Mouse (Mus musculus) ES-CJ7 (cell line): Measurements from ENCODE around the gene Otp.

Experiments
- DNase-seq: peaks from one replicate; pipeline ENCODE4 v3.0.0; 2011; ENCODE audit warnings: low read depth, low spot score

The Otp gene

DNA sequence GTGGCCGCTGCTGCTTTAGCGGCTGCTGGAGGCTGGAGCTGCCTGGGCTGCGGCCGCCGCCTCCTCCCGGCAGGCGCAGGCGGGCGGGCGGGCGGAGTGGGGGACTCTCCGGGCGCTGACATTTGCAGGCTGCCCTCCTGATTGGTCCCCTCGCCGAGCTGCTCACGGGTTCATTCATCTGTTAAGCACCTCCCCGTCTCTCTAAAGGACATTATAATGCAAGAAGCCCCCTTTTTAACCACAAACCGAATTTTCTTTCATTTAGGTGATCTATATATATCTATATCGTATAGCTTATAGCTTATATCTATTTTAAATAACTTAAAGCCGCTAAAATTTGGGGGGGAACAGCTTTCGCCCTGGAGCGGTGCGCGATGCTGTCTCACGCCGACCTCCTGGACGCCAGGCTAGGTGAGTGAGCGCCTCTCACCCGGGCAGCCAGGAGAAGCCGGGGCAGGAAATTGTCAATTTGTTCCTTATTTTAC, at the start of gene Otp:
Gene Otp (plus strand): TSS at position 207 of the 485 bp plus-strand sequence.
- DNase-seq, result peak; percentile 79

DNA sequence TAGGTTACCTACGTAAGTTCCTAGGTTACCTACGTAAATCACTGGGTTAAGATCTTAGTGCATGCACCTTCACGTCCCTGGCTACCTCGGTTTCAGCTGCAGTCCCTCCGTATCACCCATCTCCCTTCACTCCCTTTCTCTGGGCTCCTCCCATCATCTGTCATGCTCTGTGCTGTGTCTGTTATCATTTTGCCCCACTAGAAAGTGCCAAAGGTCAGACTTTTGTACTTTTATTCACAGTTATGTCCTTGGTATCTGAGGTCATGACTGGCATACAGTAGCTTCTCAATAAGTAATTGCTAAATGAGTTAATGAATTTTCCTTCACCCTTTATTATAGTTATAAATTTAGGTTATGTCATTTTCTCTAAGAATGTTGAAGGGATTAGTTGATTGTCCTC, 49.0 kb upstream of the Otp start:
- DNase-seq, result no peak

DNA sequence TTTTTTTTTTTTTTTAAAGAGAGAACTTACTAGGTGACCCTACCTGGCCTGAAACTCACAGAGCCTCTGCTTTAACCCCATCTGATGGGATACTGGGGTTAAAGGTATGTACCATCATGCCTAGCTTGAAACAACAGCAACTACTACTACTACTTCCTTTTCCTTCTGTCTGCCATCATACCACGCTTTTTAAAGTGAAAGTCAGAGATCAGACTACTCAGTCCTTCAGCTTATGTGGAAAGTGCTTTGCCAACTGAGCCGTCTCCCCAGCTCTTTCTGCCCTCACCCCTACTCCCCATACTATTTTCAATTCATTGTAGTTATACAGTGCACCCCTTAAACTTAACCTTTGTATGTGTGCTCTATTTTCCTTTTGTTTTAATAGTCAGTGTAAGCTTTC, 48.4 kb upstream of the Otp start:
- no peak for DNase-seq

DNA sequence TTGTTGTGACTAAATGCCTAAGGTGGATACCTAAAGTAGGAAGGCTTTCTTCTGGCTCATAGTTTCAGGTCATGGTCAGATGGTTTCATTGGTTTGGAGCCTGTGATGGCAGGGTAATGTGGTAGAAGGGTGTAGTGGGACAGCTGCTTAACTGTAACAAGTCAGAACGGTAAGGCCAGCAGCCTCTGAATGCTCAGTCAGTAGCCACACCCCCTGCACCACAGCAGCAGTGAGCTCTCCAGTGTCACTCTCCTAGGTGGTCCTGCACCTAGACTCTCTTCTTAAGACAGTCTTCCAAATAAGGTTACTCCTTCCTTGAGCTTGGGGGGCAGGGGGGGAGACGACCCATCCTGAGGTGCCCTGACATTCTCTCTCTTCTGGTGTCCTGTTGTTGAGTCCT, 47.6 kb upstream of the Otp start:
- DNase-seq, result no peak

DNA sequence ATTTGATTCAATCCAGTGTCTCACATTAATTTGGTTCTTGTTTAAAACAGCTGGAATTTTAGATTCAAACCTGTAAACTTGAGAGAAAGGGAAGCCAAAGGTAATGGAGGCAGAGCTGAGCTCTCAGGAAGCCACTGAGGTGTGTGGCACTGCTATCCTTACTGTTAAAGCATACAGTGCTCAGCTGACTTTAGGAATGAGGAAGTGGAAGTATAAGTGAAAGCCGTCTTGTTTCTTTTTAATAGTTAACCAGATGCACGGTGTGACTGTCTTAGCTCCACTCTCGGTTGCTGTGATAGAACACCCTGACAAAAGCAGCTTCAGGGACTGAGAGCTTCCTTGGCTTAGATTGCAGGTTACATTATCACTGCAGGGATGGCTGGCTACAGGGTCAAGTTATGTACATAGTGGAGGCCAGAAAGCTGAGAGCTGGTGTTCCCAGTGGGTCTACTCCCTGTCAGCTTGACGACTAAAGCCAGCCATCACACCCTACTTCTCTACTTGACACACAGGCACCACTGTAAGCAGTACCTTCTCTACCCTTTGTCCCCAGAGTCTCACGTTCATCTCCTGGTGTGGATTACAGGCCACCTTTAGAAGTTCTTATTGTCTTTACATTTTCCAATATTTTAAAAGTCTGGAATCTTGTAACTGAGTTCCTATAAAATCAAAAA, 37.2 kb upstream of the Otp start:
- DNase-seq, result no peak

DNA sequence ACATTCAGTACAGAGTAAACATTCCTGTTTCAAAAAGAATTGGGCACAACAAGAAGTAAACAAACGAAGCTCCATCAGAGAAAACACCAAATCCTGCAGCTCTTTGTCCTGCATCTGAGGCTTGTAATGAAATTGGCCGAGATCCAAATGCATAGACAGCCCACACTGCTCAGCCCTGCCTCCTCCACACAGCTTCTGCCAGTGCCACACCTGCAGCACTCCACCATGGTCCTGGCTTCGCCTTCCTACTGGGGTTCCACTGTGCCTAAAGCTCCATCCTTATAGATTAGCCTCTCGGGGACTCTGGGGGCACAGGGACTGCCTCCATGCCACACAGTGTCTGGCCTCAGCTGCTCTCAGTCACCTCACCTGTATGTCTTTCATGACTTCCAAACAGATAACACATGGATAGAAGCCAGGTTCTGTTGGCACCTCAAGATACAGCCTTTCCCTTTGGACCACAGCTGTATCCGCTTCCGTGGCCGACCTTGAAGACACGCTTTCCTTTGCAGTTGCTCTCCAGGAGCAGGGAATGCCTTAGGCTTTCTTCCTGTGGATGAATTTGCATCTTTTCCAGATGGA, 36.6 kb upstream of the Otp start:
- DNase-seq, result no peak

DNA sequence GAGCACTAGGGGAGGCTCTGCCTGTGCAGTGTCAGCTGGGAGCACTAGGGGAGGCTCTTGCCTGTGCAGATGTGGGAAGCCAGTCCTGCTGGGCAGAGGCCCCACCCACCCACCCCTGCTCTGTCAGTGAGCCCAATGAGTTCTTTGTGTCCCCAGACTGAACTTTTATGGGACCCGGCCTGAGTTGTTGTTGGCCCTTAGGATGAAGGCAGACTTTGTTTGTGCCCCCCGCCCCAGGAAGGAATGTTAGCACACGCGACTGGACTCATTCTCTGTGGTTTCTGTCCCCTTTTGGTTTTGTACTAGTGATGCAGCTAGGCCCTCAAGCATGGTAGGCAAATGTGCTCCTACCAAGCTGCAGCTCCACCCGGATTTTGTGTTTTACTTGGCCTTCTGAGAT, 32.2 kb upstream of the Otp start:
- DNase-seq, result peak; percentile 39

DNA sequence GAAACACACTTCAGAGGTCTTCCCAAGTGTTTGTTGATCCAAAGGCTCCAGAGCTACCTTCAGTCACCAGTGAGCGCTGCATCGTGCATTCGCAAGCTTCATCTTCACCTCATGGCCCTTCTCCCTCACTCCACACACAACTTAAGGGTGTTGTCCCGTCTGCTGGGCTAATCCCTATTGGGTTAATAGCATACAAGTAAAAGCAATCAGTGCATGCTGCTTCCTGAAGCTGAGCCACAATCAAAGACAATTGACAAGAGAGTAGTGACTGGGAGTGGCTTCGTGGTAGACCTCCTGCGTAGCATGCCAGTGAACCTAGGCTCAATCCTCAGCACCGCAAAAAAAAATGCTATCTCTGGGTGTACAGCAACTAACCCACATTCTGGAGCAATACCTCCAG, 27.5 kb upstream of the Otp start:
- DNase-seq, result peak; percentile 47

DNA sequence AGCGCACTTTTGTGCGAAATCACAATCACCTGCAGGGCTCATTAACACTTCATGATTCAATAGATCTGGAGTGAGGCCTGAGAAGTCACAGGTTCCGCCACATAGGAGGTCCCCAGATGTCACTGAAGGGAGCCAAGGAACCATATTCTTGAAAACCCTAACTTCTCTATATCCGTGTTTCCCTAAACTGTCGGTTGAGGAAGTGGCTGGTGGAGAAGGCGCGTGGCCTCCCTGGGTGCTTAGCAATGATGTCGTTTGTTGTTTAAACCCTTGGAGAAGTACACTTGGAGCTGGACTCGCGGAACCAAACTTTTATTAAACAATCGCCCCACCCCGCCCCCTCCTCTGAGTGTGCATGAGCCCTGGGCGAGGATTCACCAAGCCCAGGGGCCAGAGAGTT, 26.1 kb upstream of the Otp start:
- DNase-seq, result no peak

DNA sequence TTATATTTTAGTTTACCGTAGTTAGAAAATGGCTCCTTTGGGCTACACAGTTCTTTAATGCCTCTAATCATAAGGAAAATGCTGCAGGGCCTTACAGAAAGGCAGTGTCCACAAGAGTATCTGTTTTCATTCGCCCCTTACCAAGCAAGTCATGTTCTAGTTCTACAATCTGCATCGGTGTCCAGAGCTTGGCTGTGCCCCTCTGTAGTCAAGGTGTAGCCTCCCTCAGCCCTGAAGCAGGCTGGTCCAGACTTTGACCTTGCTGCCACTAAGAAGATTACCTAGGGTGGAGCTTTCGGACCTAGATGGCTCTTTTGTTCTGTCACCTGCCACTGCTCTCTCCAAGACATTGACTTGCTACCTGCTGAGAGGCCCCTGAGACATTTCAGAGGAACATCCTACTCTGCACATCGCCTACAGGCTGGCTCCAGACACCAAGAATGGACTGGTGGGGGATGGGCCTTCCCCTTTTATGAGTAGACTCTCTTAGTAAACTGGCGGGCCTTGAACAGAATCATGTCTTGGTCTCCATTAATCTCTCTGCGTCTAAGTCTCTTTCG, 17.3 kb upstream of the Otp start:
- DNase-seq, result peak; percentile 96

DNA sequence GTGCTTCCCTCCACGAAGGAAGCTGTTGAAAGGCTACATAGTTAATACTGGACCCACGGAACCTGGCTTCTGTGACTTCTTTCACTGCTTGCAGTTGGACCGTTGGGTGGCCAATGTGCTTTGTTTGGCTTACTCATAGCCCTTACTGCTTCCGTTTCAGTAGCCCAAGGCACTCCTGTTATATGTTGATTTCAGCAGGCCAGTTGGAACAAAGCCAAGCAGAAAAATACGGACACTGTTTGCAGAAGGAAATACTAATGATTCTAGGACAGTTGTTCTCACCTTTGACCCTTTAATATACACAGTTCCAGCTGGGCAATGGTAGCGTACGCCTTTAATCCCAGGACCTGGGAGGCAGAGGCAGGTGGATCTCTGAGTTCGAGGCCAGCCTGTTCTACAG, 16.1 kb upstream of the Otp start:
- DNase-seq, result no peak

DNA sequence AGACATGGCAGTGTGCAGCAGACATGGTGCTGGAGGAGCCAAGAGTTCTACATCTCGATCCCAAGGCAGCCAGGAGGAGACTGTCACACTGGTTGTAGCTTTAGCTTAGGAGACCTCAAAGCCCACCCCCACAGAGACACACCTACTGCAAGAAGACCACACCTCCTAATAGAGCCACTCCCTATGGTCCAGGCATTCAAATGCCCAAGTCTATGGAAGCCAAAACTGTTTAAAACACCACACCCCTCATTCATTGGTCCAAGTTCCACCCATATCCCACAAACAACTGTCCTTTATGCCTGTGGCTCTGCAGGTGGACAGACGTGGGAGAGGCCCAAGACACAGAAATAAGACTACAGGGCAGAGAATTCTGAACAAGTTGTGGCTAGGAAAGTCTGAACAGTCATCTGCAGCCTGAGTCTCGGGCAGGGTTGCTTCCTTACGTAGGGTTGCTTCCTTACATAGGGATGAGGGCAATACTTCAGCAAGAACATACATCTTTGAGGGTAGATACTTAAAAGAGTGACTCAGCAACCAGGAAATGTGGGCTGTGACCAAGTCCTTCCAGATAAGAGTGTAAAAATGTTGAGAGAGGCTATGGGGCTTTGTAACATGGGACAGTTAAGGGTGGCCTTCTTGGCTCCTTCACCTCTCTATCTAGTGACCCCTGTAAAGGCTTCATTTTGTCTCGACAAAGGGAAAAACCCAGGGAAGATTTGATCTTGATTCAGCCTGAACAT, 12.7 kb upstream of the Otp start:
- peak; percentile 85 for DNase-seq

DNA sequence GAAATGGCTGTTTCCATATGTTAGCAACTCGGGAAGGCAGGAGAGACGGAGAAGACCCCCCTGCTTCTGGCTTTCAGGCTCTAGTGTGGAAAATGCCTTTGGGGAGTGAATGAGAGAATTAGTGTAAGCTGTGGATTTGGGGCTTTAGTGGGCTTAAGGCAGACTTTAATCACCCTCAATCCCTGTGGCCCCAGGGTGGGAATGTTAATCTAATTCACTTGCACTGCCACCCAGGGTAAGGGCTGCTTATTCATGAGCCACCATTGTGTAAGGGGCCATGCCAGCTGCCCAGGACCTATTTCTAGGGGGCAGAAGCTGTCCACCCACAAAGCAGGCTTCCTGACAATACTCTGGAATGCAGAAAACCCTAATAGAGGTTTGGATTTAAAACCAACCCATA, 8.5 kb upstream of the Otp start:
- DNase-seq, result no peak

DNA sequence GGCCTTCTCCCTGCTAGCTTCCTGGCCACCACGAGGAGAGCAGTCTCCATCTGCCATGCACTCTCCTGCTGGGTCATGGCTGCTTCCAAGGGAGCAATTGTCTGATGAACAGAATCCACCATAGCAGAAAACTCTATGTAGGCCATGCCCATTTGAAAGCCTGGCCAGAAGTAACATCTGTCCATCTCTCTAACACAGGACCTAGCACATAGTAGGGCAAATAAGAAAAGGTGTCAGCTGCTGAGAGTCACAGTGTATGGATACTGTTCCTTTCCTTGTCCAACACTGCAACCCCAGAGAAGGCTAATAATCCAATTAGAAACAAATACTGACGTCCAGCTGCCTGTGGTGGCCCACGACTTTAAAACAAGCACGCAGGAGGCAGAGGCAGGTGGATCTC, 7.6 kb upstream of the Otp start:
- no peak for DNase-seq

DNA sequence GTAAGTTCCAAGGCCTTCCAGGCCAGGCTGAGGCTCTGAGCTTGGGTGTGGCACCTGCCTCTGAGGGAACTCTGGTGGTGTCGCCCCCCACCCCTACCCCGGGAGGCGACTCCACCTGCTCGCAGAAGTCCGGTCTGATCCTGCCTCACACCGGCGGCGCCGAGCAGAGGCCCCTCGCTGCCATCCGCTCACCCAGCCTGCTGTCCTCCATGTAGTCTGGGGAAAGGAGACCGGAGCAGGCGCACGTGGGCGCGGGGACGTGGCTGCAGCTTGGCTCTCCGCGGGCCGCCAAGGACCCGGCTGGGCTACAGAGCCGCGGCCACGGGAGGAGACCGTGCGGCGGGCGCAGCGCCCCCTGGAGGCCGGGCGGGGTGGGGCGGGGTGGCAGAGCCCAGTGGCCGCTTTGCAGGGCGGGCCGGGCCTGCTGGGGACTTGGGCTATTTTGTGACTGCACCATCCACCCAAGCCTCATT, 6.9 kb upstream of the Otp start:
- peak; percentile 61 for DNase-seq

DNA sequence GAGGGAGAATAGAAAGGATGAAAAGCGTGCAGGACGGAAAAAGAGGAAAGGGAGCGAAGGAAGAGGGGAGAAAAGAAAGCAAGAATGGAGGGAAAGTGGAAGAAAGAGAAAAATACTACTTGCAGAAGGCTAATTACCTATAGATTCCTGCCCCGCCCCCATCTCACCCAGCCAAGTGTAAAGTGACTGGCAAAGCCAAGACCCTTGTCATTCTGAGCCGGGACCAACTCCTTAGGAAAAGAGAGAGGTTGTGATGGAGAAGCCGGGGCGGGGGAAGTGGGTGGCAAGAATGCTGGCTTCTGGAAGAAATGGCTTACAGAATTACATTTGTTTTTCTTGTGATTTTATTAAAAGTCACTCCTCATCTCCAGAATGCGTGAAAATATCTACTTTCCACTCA, 5.9 kb upstream of the Otp start:
- no peak for DNase-seq

DNA sequence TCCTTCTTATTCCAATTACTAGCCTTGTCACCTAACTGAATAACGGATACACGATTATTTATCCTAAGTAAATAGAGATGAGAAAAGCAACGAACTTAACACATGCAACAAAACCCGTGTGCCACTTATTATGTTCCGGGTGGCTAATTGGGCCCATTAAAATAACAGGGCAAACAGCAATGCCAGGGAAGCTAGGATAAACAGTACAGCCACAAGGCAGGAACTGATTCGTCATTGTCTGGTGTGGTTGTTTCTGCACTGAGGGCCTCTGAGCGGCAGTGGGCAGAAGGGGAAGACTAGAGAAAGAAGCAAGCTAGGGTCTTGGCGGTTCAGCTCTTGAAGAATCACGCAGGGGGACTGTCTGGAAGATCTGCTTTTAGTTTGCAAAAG, 5.3 kb upstream of the Otp start:
- DNase-seq, result no peak

DNA sequence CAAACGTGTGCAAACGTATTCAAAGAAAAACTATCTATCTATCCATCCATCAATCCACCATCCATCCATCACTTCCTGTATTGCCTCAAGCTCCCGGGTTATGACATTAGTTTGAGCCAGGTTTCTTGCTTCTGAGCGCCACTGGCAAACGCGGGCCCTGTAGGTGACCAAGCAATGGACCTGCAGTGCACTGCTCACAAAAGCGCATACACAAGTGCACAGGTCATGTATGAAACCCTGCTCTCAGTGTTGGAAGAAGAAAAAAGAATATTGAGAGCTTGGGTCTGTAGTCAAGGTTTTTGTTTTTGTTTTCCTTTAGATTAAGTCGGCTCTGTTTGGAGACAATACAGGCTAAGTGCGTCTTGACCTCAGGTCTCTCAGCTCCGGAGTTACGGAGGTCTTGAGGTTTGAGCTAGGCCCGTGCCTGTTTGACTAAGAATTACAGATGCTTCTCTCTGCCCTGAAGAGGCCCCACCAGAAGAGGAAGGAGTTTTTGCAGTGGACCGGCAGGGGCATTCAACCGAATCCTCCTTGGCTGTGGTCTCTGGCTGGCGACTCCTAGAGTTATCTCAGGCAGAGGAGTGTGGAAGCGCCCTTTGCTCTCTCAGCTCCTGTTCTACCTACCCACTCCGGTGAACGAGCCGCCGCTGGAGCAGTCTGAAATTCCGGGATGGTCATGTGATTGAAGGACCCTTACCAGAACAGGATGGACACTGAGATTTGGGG, 4.8 kb upstream of the Otp start:
- DNase-seq, result no peak

DNA sequence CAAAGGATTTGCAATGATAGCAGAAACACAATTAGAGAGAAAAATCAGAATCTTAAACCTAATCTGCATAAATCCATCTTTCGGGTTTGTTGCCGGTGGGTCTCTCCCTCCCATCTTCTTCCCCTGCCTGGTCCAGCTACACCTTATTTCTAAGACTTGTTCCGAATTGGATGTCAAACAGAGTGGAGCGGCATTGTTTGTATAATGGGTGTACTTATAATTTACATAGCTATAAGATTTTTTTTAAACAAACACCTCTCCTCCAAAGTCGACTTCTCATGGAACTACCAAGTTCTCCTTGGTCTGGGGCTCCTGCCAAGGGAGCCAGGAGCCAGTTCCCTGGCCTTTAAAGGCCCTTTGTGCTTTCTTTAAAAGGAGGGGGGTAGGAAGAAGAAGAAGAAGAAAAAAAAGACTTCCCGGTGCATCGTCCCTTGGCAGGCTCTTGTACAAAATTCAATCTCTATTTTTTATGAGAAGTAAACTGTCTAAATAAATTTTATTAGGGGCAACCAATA, 3.5 kb upstream of the Otp start:
- no peak for DNase-seq

DNA sequence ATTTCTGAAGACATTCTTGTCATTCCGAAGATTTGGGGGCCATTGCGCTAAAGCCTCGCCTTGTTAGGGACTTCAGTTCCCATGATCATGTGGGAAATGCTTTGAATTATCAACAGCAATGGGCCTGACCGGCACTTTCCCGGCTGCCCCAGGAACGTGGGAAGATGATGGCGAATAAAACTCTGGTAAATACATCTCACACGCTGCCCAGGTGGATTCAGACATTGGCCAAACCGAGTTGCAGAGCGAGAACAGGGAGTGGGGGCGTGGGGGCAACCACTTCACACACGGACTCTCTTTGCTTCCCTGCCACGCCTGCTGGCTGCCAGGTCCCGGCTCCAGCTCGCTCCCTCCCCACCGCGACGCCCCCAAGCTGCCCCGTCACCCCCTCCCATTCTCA, 3.0 kb upstream of the Otp start:
- DNase-seq, result peak; percentile 46

DNA sequence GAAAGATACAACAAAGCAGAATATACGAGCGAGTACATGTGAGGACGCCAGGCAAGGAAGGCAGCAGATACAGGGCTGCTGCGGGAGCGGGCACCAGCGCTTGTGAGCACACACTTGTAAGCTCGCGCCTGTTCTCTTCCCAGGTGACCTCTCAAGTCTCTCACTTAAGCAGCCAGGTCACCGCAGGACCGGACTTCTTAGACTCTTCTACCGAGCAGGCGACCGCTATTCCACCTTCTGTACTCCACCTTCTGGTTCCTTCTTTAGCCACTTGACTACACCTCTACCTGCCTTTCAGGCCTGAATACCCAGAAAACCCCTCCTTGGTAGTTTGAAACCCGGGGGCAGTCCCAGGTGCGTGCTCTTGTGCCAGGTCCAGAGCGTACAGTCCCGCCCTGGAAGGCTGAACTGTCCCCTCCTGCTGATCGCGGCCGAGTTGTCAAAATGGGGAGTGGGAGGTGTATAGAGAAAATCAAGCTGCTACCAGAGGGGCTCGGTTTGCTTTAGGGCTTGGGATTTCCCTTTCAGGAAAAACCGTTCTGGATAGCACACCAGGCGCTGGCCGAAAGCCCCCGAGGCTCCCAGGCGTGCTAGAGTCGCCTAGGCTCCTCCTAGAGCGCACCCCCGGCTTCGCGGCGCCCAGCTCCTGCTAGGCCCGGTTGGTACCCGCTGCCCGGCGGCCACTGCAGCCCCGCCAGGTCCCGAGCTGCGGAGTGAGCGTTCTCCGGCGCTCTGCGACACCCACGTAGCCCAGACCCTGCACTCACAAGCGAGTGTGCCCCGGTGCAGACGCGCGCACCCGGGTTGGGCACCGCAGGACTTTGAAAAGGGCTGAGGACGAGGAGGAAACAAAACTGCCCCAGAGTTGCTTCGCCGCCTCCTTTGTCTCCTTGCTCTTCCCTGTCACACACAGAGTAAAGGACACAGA, 2.0 kb upstream of the Otp start:
- DNase-seq, result peak; percentile 54
